Mouse (Mus musculus) retina, postnatal 7 days (tissue): Measurements from ENCODE around the gene Zscan2.

Experiments used
- DNase-seq: peaks from one replicate; pipeline ENCODE4 v3.0.0-alpha.2; 2012; ENCODE audit warnings: low read depth, low spot score

Gene Zscan2

DNA sequence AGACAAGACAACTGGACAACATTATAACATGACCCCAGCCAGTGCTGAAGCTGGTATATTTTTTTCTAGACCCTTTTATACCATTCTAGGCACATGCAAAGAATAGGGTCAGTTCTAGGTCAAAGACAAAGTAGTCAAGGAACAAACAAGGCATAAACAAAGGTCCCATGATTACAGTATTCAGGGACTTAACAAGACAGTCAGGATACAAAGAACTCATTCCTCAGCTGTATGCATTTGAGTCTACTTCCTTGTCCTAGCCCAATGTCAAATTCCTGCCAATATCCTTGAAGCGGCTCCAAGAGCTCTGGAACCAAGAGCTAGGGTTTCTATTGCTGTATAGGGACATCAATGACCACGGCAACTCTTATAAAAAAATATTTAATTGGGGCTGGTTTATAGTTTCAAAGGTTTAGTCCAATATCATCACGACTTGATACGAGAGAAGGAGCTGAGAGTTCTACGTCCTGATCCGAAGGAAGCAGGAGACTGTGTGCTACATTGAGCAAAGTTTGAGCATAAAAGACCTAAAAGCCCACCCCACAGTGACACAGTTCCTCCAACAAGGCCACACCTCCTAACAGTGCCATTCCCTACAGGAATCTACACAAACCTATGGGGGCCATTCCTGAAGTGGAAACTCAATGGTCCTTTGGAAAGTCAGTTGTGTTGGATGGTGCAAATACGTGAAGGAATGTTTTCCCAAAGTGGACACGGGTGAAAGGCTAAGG, 16.6 kb upstream of the Zscan2 start:
- no peak for DNase-seq

GRCm38 (mm10) chr7:80844691-80845090, 16.0 kb upstream of the Zscan2 start:
- DNase-seq, result no peak

GRCm38 (mm10) chr7:80845621-80846279, 15.0 kb upstream of the Zscan2 start:
- DNase-seq, result no peak

GRCm38 (mm10) chr7:80846280-80846678, 14.4 kb upstream of the Zscan2 start:
- no peak for DNase-seq

DNA sequence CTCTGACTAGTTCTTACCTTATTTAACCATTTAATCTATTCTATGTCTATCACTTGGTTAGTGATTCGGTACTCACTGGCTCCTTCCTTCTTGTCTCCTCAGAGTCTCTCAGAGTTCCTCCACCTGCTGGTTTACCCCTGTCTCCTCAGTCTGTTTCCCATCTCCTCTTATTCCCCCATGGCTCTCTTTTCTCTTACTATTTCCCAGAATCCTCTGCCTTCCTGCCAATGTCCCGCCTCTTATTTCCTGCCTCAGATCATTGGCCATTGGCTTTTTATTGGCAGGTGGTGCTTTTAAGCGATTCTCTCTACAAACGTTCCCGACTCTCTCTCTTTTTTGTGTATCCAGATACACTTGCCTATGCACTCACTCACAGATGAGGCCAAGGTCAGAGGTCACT, 14.0 kb upstream of the Zscan2 start:
- no peak for DNase-seq

DNA sequence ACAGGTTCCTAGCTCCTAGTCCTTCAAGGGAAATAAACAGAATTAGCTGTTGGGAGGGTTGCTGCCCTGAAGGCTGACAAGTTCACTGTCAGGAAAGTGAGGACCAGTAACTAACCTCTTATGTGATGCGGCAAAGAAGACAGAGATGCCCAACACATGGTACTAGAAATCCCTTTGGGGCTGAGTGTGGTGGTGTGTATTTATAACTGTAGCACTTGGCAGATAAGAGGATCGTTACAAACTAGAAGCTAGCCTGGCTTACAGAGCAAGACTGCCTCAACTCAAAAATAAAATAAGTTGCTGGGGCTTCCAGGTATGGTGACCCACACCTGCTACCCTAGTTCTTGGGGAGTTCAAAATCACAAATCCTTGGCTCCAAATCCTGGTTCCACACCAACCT, 11.5 kb upstream of the Zscan2 start:
- no peak for DNase-seq

DNA sequence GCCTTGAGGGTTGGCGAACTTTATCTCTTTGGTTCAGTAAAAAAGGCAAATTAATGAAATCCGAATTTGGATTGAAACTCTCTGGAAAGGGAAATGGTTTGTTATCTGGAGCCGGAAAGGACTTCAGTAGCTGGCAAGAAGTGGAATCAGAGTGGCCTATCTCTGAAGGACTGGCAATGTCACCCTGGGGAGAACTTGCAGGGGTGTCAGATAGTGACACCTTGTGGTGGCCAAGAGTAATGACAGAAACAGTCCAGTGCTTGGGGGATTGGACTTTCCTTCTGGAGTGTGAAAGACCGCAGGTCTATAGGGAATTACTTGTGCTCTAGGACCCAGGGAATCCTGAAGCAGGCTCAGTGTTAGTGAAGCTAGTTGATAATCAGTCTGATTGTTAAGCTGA, 11.0 kb upstream of the Zscan2 start:
- DNase-seq, result peak; percentile 73

GRCm38 (mm10) chr7:80850520-80850919, 10.2 kb upstream of the Zscan2 start:
- DNase-seq, result no peak

- no peak for DNase-seq
These were observed 7.5 kb upstream of the Zscan2 start for GRCm38 (mm10) chr7:80853218-80853617.

GRCm38 (mm10) chr7:80855316-80855715, 5.4 kb upstream of the Zscan2 start:
- no peak for DNase-seq

GRCm38 (mm10) chr7:80857181-80857580, 3.5 kb upstream of the Zscan2 start:
- peak; percentile 47 for DNase-seq

GRCm38 (mm10) chr7:80860227-80860626, 493 bp upstream of the Zscan2 start:
- peak; percentile 23 for DNase-seq

DNA sequence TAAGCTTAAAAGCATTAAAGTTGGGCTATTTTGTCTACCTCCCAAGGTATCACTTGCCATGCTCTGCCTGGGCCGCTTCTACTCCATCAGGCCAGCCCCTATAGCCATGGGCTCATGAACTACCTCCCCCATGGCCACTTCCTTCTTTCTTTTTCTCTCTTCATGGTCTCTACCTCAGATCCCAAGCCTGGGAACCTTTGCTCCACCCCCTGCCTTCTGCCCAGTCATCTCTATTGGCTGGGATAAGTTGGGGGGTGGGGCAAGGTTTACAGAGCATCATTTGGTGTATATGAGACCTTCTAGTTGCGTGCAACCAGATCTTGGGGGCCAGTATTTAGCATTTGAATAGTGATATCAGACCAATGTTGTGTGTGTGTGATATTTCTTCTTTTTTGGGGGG, 1.8 kb downstream of the Zscan2 start:
- DNase-seq, result no peak

DNA sequence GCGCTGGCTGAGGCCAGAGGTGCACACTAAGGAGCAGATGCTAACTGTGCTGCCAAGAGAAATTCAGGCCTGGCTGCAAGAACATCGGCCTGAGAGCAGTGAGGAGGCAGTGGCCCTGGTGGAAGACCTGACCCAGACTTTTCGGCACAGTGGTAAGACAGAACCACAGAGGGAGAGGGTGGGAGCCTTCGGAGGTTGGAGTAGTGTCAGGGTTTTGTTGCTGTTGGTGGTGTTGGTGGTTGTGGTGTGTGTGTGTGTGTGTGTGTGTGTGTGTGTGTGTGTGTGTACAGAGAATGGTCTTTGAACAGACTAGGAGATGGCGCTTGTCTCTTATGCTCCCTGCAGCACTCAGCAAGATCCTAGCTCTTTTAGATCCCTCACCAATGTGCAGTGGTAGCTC, 2.8 kb downstream of the Zscan2 start:
- no peak for DNase-seq

- DNase-seq, result no peak
These were observed 3.4 kb downstream of the Zscan2 start for GRCm38 (mm10) chr7:80864151-80864550.

- no peak for DNase-seq
These were observed 4.1 kb downstream of the Zscan2 start for GRCm38 (mm10) chr7:80864831-80865230.

- no peak for DNase-seq
These were observed 4.8 kb downstream of the Zscan2 start for GRCm38 (mm10) chr7:80865521-80865920.

GRCm38 (mm10) chr7:80866514-80867147, 5.9 kb downstream of the Zscan2 start:
- DNase-seq, result no peak

GRCm38 (mm10) chr7:80868686-80869085, 8.0 kb downstream of the Zscan2 start:
- DNase-seq, result no peak

GRCm38 (mm10) chr7:80873038-80873437, 12.3 kb downstream of the Zscan2 start:
- no peak for DNase-seq

DNA sequence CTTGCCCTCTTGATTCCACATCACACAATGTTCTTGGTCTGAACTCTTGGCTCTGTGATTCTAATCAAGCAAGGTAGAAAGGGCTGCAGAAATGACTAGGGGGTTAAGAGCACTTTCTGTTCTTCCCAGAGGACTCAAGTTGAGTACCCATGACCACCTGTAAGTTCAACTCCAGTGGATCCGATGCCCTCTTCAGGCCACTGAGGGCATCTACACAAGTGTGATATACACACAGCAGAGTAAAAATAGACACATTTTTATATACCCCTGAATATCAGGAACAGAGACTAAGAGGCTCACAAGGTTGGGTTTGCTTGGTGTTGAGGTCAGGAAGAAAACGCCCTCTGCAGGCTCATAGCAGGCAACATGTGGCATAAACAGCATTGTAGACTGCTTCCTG, 12.9 kb downstream of the Zscan2 start:
- no peak for DNase-seq

- DNase-seq, result no peak
These were observed 15.0 kb downstream of the Zscan2 start for GRCm38 (mm10) chr7:80875727-80876126.
